Mouse (Mus musculus) large intestine, adult 2 months (tissue): Measurements from ENCODE around the gene Pet117. TPM values are rescaled to one million over a fixed set of nuclear protein-coding genes. Genes with fewer than 3 reads are reported as not detected.

Experiments used
- DNase-seq: peaks from one replicate; pipeline ENCODE4 v3.0.0-alpha.2; 2012; ENCODE audit warnings: low read depth, low spot score
- WGBS: fragments of 180-500 bp; shearing (Covaris S2); methylation state at CpG from one replicate; pipeline ENCODE4 v1.1.7; 2018; 5-methylcytosine and 5-hydroxymethylcytosine counted together
- polyA plus RNA-seq: library from polyadenylated mRNA; depleted of rRNA; stranded (reverse); fragments of >200 nt; gene quantifications from 2 replicates; pipeline ENCODE4 v1.2.3, GENCODE M21; 2012; rRNA removed

Pet117 gene
- polyA plus RNA-seq, 1 experiment, result not detected

- 75% methylated on average over 10 of the region's 10 CpGs for WGBS
- no peak for DNase-seq
Measured at GRCm38 (mm10) chr2:144375063-144375703, 6.4 kb downstream of the Pet117 start.

- WGBS, result 73% methylated on average over 3 of the region's 3 CpGs
- DNase-seq, result no peak
Measured at GRCm38 (mm10) chr2:144381293-144381692, 12.5 kb downstream of the Pet117 start.

- 86% methylated on average over 4 of the region's 4 CpGs for WGBS
- no peak for DNase-seq
Measured at GRCm38 (mm10) chr2:144381741-144382140, 12.9 kb downstream of the Pet117 start.

GRCm38 (mm10) chr2:144382624-144383138 lies 13.9 kb downstream of the Pet117 start:
- DNase-seq, result no peak
- 74% methylated on average over 7 of the region's 7 CpGs for WGBS

- DNase-seq, result no peak
- WGBS, result 52% methylated on average over 2 of the region's 2 CpGs
Measured at GRCm38 (mm10) chr2:144386296-144386695, 17.5 kb downstream of the Pet117 start.

GRCm38 (mm10) chr2:144388416-144388815 lies 19.6 kb downstream of the Pet117 start:
- 70% methylated on average over 3 of the region's 3 CpGs for WGBS
- DNase-seq, result no peak

GRCm38 (mm10) chr2:144399531-144399930 lies 30.7 kb downstream of the Pet117 start:
- 81% methylated on average over 4 of the region's 4 CpGs for WGBS
- DNase-seq, result no peak

GRCm38 (mm10) chr2:144400659-144401058 lies 31.9 kb downstream of the Pet117 start:
- WGBS, result 85% methylated on average over 6 of the region's 6 CpGs
- DNase-seq, result no peak

GRCm38 (mm10) chr2:144409037-144409436 lies 40.2 kb downstream of the Pet117 start:
- no peak for DNase-seq
- WGBS, result 68% methylated on average over 4 of the region's 4 CpGs

- WGBS, result 74% methylated on average over 3 of the region's 3 CpGs
- DNase-seq, result no peak
Measured at GRCm38 (mm10) chr2:144410603-144411002, 41.8 kb downstream of the Pet117 start.

- DNase-seq, result no peak
- WGBS, result 92% methylated on average over 1 of the region's 1 CpGs
Measured at GRCm38 (mm10) chr2:144414646-144415045, 45.9 kb downstream of the Pet117 start.

GRCm38 (mm10) chr2:144416859-144417258 lies 48.1 kb downstream of the Pet117 start:
- no peak for DNase-seq
- 69% methylated on average over 8 of the region's 8 CpGs for WGBS

- DNase-seq, result no peak
- 34% methylated on average over 2 of the region's 2 CpGs for WGBS
Measured at GRCm38 (mm10) chr2:144418062-144418461, 49.3 kb downstream of the Pet117 start.

- no peak for DNase-seq
- 23% methylated on average over 10 of the region's 10 CpGs for WGBS
Measured at GRCm38 (mm10) chr2:144422094-144422675, 53.4 kb downstream of the Pet117 start.

Other genes with a start within 250 kb of the Pet117 start
- gene Mgme1, start 98.3 kb upstream of the Pet117 start, polyA plus RNA-seq, result 4.5 and 5.2 TPM in 2 replicates
- 37.6 and 49.8 TPM in 2 replicates for gene Snx5, start 98.1 kb upstream of the Pet117 start, polyA plus RNA-seq
- gene Ovol2, start 36.9 kb upstream of the Pet117 start, polyA plus RNA-seq, result 14.7 and 25.3 TPM in 2 replicates
- 27.0 and 28.4 TPM in 2 replicates for gene Kat14, start within 50 bp of the Pet117 start, polyA plus RNA-seq
- gene Dzank1, start 158.4 kb downstream of the Pet117 start, polyA plus RNA-seq, result 0.11 and 0.12 TPM in 2 replicates
- 2.8 and 4.1 TPM in 2 replicates for gene Polr3f, start 158.7 kb downstream of the Pet117 start, polyA plus RNA-seq
- 4.8 and 6.3 TPM in 2 replicates for gene Rbbp9, start 181.9 kb downstream of the Pet117 start, polyA plus RNA-seq
- 70.6 and 81.1 TPM in 2 replicates for gene Sec23b, start 187.2 kb downstream of the Pet117 start, polyA plus RNA-seq
- gene Smim26, start 225.1 kb downstream of the Pet117 start, polyA plus RNA-seq, result 4.4 and 4.7 TPM in 2 replicates
- gene Dtd1, start 230.9 kb downstream of the Pet117 start, polyA plus RNA-seq, result 6.5 and 6.7 TPM in 2 replicates